Comparison of ENCODE assay signal across 10 mouse cellular contexts in genomic region chr7:12422855-12423254, GRCm38 (mm10). TPM values are rescaled to one million over a fixed set of nuclear protein-coding genes. Genes with fewer than 3 reads are reported as not detected.
DNase-seq lines count a peak whose midpoint lies in the region; ATAC-seq and TF ChIP-seq lines count a peak whose summit lies in the region.
"Had no signal": no experiment of that assay in that cellular context is flagged by ENCODE, and none has a peak within 500 bp of the region (broad histone marks: within the 10 kb centered on the region; RNA-seq: fewer than 3 reads in every experiment).

No protein-coding gene starts in this region.

- peak overlapping the region; percentile 74 for H3K4me3 ChIP-seq in heart, postnatal 0 days (ENCODE audit: low read depth, low read length)
- H3K4me3 ChIP-seq in embryonic facial prominence, embryonic 12.5 days = peak overlapping the region; percentile 66
- H3K4me3 ChIP-seq in hindbrain, embryonic 16.5 days (ENCODE audit: low read length) = peak overlapping the region; percentile 72
- peak overlapping the region; percentile 65 for H3K4me3 ChIP-seq in midbrain, embryonic 13.5 days (replicated peaks)

- H3K4me1 ChIP-seq in heart, postnatal 0 days (ENCODE audit: control insufficient read depth, insufficient read depth) = peaks cover 5% of the 10 kb centered on the region
- H3K4me1 ChIP-seq in embryonic facial prominence, embryonic 12.5 days = no peaks in the 10 kb centered on the region
- H3K4me1 ChIP-seq in hindbrain, embryonic 16.5 days (ENCODE audit: control insufficient read depth, insufficient read depth, low read depth, low read length) = peaks cover 9% of the 10 kb centered on the region
- H3K4me1 ChIP-seq in midbrain, embryonic 13.5 days (replicated peaks) = peaks cover 16% of the 10 kb centered on the region

- TF ChIP-seq EP300 in heart, postnatal 0 days (IDR thresholded peaks at IDR 0.05; ENCODE audit: low read depth) = no peak

- no peak for TF ChIP-seq CTCF in heart, postnatal 0 days (IDR thresholded peaks at IDR 0.05; ENCODE audit: low read depth)

- ATAC-seq in heart, postnatal 0 days (ENCODE audit: insufficient read depth, low read depth) = no peak
- ATAC-seq in embryonic facial prominence, embryonic 12.5 days (ENCODE audit: insufficient number of reproducible peaks, insufficient read depth, low FRiP score, low TSS enrichment) = peak; percentile 18; the same call in 1 of the 2 replicates
- ATAC-seq in hindbrain, embryonic 16.5 days = peak; percentile 61; the same call in 1 of the 2 replicates
- peak; percentile 55 for ATAC-seq in midbrain, embryonic 13.5 days

- H3K9me3 ChIP-seq in heart, postnatal 0 days (replicated peaks; ENCODE audit: control insufficient read depth, low read length) = no peaks in the 10 kb centered on the region
- H3K9me3 ChIP-seq in embryonic facial prominence, embryonic 12.5 days = no peaks in the 10 kb centered on the region
- no peaks in the 10 kb centered on the region; the same call in 1 of the 2 replicates for H3K9me3 ChIP-seq in hindbrain, embryonic 16.5 days (ENCODE audit: control insufficient read depth, low read length)
- no peaks in the 10 kb centered on the region for H3K9me3 ChIP-seq in midbrain, embryonic 13.5 days

- H3K9ac ChIP-seq in heart, postnatal 0 days (replicated peaks; ENCODE audit: low read depth, low read length) = no peak overlapping the region
- no peak overlapping the region for H3K9ac ChIP-seq in embryonic facial prominence, embryonic 12.5 days
- H3K9ac ChIP-seq in hindbrain, embryonic 16.5 days (ENCODE audit: low read depth, low read length) = peak overlapping the region; percentile 84; the same call in 1 of the 2 replicates
- no peak overlapping the region for H3K9ac ChIP-seq in midbrain, embryonic 13.5 days (replicated peaks)

- intact Hi-C loops in heart, postnatal 10 days (cut with DNase I) = loop anchor here (5.0 kb wide), 1 partner anchor 54 kb away; the partner anchor contains the start of gene Zfp606

- H3K4me2 ChIP-seq in heart, postnatal 0 days (ENCODE audit: low read depth, low read length) = peak overlapping the region; percentile 79; the same call in 1 of the 2 replicates
- H3K4me2 ChIP-seq in embryonic facial prominence, embryonic 12.5 days (replicated peaks) = peak overlapping the region; percentile 64; the same call in 1 of the 2 replicates
- peak overlapping the region; percentile 59 for H3K4me2 ChIP-seq in hindbrain, embryonic 16.5 days (ENCODE audit: low read length)
- peak overlapping the region; percentile 69 for H3K4me2 ChIP-seq in midbrain, embryonic 13.5 days (replicated peaks)

- WGBS in heart, postnatal 0 days = 56% methylated on average over 3 of the region's 3 CpGs
- WGBS in embryonic facial prominence, embryonic 12.5 days = 61% methylated on average over 3 of the region's 3 CpGs
- WGBS in hindbrain, embryonic 16.5 days = 67% methylated on average over 3 of the region's 3 CpGs
- WGBS in midbrain, embryonic 13.5 days = 64% methylated on average over 3 of the region's 3 CpGs

- no peak overlapping the region for H3K27ac ChIP-seq in heart, postnatal 0 days (ENCODE audit: low read depth)
- H3K27ac ChIP-seq in embryonic facial prominence, embryonic 12.5 days = no peak overlapping the region
- H3K27ac ChIP-seq in hindbrain, embryonic 16.5 days (ENCODE audit: low read depth, low read length) = no peak overlapping the region
- no peak overlapping the region for H3K27ac ChIP-seq in midbrain, embryonic 13.5 days

- DNase-seq in heart, postnatal 0 days (ENCODE audit: low spot score) = no peak
- no peak for DNase-seq in heart, postnatal 10 days
- DNase-seq in urinary bladder, postnatal 36 days (ENCODE audit: low spot score in 2 of 2) = no peak
- no peak for DNase-seq in adrenal gland, postnatal 4 days (ENCODE audit: low spot score in 2 of 2)
- DNase-seq in adrenal gland, postnatal 10 days = no peak

- H3K27me3 ChIP-seq in heart, postnatal 0 days (ENCODE audit: control insufficient read depth, insufficient read depth, low read length) = no peaks in the 10 kb centered on the region
- no peaks in the 10 kb centered on the region for H3K27me3 ChIP-seq in embryonic facial prominence, embryonic 12.5 days
- no peaks in the 10 kb centered on the region for H3K27me3 ChIP-seq in hindbrain, embryonic 16.5 days (replicated peaks; ENCODE audit: control insufficient read depth, insufficient read depth, low read length)
- no peaks in the 10 kb centered on the region for H3K27me3 ChIP-seq in midbrain, embryonic 13.5 days

- no peaks in the 10 kb centered on the region; the same call in 1 of the 2 replicates for H3K36me3 ChIP-seq in heart, postnatal 0 days (replicated peaks; ENCODE audit: control insufficient read depth, insufficient read depth, low read length)
- H3K36me3 ChIP-seq in embryonic facial prominence, embryonic 12.5 days = no peaks in the 10 kb centered on the region
- H3K36me3 ChIP-seq in hindbrain, embryonic 16.5 days (ENCODE audit: control insufficient read depth, insufficient read depth, low read length) = peaks cover 12% of the 10 kb centered on the region
- peaks cover 19% of the 10 kb centered on the region for H3K36me3 ChIP-seq in midbrain, embryonic 13.5 days

RNA-seq across cellular contexts. Expression of gene Zfp551, which starts 0.3 kb away (rescaled TPM):
- total RNA-seq in heart, postnatal 0 days (2014; rRNA removed; ENCODE audit: low replicate concordance) = 1.4 and 3.6 TPM in 2 replicates
- 2.4 and 2.5 TPM in 2 replicates for polyA plus RNA-seq in heart, postnatal 0 days (2015; fragmentation: Nextera tagmentation; extraction: Ambion mirVana)
- 1 to 10 TPM; 2.9 to 4.0 TPM for total RNA-seq in heart, postnatal 10 days (2021)
- polyA plus RNA-seq in embryonic facial prominence, embryonic 12.5 days (2016; fragmentation: Nextera tagmentation; extraction: Ambion mirVana) = 5.4 and 5.8 TPM in 2 replicates
- 10.0 and 10.8 TPM in 2 replicates for polyA plus RNA-seq in hindbrain, embryonic 16.5 days (2015; fragmentation: Nextera tagmentation; extraction: Ambion mirVana)
- polyA plus RNA-seq in midbrain, embryonic 13.5 days (2015; fragmentation: Nextera tagmentation; extraction: Ambion mirVana) = 8.0 and 10.9 TPM in 2 replicates
- 1 to 10 TPM; 9.5 to 9.6 TPM for total RNA-seq in adrenal gland, postnatal 4 days (2021)
- 1 to 10 TPM; 3.0 to 4.8 TPM for total RNA-seq in adrenal gland, postnatal 10 days (2021)

RNA-seq across cellular contexts. Expression of gene Vmn1r84, which starts 53.8 kb away (rescaled TPM):
- total RNA-seq in heart, postnatal 0 days (2014; rRNA removed; ENCODE audit: low replicate concordance) = not detected in 2 replicates
- polyA plus RNA-seq in heart, postnatal 0 days (2015; fragmentation: Nextera tagmentation; extraction: Ambion mirVana) = not detected in 2 replicates
- total RNA-seq in heart, postnatal 10 days (2021) = not detected
- polyA plus RNA-seq in embryonic facial prominence, embryonic 12.5 days (2016; fragmentation: Nextera tagmentation; extraction: Ambion mirVana) = not detected in 2 replicates
- polyA plus RNA-seq in hindbrain, embryonic 16.5 days (2015; fragmentation: Nextera tagmentation; extraction: Ambion mirVana) = not detected in 2 replicates
- polyA plus RNA-seq in midbrain, embryonic 13.5 days (2015; fragmentation: Nextera tagmentation; extraction: Ambion mirVana) = not detected in 2 replicates
- not detected for total RNA-seq in adrenal gland, postnatal 4 days (2021)
- not detected for total RNA-seq in adrenal gland, postnatal 10 days (2021)
- total RNA-seq: gastrocnemius, postnatal 25 days; megakaryocyte progenitor cell, adult 5-6 weeks had no signal

RNA-seq across cellular contexts. Expression of gene Zfp606, which starts 55.2 kb away (rescaled TPM):
- 13.5 and 15.0 TPM in 2 replicates for total RNA-seq in heart, postnatal 0 days (2014; rRNA removed; ENCODE audit: low replicate concordance)
- polyA plus RNA-seq in heart, postnatal 0 days (2015; fragmentation: Nextera tagmentation; extraction: Ambion mirVana) = 12.9 and 14.2 TPM in 2 replicates
- 10 to 100 TPM; 14.4 to 17.5 TPM for total RNA-seq in heart, postnatal 10 days (2021)
- polyA plus RNA-seq in embryonic facial prominence, embryonic 12.5 days (2016; fragmentation: Nextera tagmentation; extraction: Ambion mirVana) = 36.1 and 38.2 TPM in 2 replicates
- polyA plus RNA-seq in hindbrain, embryonic 16.5 days (2015; fragmentation: Nextera tagmentation; extraction: Ambion mirVana) = 31.1 and 36.4 TPM in 2 replicates
- 61.6 and 65.9 TPM in 2 replicates for polyA plus RNA-seq in midbrain, embryonic 13.5 days (2015; fragmentation: Nextera tagmentation; extraction: Ambion mirVana)
- 10 to 100 TPM; 22.6 to 24.5 TPM for total RNA-seq in adrenal gland, postnatal 4 days (2021)
- total RNA-seq in adrenal gland, postnatal 10 days (2021) = 10 to 100 TPM in 1 of 2 experiments, 1 to 10 TPM in 1; 8.8 to 16.4 TPM
